Mouse (Mus musculus): ENCODE measurements around the gene Ube2m.

Gene Ube2m

DNA sequence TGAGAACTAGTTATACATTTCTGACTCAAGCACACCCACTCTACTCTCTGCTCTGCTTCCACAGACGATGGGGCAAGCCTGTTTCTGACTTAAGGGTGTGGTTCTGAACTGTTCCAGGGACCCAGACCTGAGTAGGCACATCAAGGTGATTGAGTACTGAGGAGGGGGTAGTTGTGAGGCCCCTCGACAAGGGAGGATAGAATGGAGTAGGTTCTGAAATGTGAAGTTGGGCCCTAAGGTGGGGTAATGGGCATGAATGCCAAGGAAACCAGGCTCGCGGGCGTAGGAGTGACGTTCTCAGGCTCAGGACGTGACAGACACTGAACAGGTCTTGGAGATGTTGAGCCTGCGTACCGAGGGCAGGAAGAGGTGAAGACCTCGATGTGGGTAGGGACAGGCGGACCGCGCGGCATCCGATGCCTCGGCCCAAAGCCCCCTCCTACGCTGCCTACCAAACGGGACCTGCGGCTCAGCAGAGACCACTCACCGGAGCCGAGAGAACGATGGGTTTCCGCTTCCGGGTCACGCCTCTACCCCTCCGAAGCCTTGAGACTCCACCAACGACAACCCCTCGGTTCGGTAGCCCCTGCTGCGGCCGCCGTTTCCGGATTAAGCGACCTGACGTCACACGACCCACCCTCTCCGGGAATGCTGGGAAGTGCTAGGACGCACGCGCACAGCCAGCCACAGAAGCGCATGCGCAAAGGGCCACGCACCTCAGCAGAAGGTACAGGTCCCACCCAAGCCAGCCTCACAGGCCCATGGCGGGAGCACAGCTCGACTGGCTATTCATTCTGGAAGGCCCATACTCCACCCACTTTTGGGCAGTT lies 3.7 kb downstream of the Ube2m start, which contains the start of gene Chmp2a:
TSS of gene Chmp2a (minus strand) at position 660 of the 830 bp plus-strand sequence.
- in situ Hi-C loops (cut with MboI, MseI), result no loop called here

DNA sequence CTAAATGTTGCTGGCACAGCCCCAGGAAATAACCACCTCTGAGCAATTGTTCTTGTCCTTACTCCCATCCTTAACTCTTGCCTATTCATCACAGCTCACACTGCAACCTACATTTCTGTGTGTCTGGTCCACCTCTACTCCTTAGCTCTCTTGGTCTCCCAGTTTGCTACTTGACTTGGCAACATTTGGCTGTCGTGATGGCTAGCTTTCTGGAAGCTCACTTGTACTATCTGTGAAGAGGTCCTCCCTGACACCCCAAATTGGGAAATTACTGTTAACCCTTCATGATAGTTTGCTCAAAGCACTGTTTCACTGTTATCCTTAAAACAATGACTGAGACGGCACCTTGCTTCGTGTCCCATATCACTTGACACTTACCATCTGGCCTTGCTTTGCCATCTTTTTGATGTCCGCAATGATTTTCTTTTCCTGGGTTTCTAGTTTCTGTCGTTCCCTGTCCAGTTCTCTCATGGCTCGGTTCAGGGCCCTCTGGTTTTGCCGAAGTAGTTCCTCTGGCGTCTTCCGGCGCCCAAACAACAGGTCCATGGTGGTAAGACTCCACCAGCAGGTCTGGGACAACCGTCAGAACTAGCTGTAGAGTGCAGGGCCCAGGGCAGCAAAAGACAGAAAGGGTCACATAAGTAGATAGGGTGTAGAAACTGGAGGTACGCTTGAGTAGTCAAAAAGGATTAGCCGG lies 4.5 kb downstream of the Ube2m start:
- in situ Hi-C loops (cut with MboI, MseI), result no loop called here

DNA sequence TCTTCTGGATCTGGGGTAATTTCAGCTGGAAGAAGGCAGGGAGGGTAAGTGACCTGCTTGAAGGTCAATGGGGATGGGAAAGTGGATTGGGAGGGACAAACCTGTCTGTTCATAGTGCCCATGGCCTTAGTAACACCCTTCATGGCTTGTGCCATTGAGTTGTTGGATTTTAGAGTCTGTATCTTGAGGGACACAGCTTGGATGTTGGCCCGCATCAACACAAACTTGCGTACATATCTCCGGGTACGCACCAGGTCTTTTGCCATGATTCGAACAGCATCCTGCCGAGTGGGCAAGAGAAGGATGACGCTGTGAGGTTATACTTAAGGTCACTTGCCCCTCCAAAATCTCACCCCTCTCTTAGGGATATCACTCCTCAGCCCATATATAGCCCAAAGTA lies 5.5 kb downstream of the Ube2m start:
- in situ Hi-C loops (cut with MboI, MseI), result no loop called here

DNA sequence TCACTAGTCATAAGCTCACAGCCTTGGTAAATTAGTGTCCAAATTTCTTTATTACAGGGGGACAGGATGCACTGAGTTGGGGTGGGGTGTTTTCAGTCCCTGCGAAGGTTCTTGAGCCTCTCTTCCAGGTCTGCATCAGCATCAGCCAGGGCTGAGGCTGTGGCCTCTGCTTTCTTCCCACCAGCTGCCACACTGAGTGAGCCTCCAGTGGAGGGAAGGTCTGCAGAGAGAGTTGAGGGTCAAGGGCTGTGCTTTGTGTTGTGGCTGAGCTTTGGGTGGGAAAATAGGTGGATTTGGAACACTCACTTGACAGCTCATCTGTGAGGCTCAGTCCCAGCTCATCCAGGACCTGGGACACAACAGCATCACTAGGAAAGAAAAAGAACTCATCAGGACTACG lies 6.1 kb downstream of the Ube2m start:
- in situ Hi-C loops (cut with MboI, MseI), result no loop called here

DNA sequence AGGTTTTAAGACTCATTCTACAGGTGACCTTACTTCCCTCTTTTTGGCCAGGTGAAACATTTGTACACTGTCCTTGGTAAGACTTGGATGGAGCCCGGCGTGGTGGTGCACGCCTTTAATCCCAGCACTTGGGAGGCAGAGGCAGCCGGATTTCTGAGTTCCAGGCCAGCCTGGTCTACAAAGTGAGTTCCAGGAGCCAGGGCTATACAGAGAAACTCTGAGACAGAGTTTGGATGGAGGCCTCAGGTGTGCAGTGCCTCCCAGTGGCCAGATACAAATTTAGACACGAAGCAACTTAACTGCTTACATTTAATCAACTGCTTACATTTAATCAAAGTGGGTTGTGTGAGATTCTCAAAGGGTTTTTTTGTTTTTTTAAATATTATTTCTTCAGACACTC lies 7.0 kb downstream of the Ube2m start:
- in situ Hi-C loops (cut with MboI, MseI), result no loop called here

DNA sequence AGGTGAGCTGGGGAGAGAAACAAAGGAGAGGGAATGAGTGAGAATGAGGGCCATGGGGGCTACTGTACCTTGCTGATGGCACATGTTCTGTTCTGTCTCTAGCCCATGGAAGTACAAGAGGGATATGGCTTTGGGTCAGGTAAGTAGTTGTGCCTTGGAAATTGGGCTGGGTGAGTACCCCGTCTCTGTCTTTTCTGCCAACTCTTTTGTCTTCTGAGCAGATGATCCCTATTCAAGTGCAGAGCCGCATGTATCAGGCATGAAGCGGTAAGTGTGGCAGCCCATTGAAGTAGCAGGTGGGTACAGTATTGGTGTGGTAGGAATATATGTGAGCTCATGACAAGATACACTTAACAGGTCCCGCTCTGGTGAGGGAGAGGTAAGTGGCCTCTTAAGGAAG lies 9.1 kb downstream of the Ube2m start:
- in situ Hi-C loops (cut with MboI, MseI), result no loop called here

DNA sequence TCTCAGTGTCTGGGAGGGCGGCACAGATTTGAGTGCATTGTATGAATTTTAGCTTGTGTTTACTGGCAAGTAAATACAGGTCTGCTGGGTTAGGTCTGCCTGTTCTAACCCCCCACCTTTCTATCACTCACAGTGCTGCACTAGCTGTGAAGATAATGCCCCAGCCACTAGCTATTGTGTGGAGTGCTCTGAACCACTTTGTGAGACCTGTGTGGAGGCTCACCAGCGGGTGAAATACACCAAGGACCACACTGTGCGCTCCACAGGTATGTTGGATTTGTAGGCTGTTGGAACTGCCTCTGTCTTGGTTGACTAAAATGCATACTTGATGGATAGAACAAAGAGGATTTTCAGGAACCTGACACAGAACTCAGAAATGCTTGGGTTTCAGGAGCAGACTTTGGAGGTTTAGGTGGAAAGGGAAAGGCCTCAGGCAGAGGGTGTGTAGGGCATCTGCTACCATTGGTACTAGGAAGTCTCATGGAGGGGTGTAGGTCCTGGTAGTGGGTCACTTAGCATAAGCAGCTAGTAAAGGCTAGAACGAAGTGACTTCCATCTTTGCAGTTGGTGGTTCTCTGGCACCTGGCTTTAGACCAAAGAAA lies 12.5 kb downstream of the Ube2m start:
- in situ Hi-C loops (cut with MboI, MseI), result no loop called here

DNA sequence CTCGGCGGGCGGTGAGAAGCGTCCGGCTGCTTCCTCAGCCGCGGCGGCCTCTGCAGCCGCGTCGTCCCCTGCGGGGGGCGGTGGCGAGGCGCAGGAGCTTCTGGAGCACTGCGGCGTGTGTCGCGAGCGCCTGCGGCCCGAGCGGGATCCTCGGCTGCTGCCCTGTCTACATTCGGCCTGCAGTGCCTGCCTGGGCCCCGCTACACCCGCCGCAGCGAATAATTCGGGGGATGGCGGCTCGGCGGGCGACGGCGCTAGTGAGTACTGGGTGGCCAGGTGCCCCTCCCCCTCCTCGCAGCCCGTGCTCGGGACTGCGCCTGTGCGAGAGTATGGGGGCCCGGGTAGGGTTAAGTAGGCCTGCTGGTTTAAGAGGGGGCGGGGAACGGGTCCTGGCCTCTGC lies 13.3 kb downstream of the Ube2m start:
- in situ Hi-C loops (cut with MboI, MseI), result no loop called here

DNA sequence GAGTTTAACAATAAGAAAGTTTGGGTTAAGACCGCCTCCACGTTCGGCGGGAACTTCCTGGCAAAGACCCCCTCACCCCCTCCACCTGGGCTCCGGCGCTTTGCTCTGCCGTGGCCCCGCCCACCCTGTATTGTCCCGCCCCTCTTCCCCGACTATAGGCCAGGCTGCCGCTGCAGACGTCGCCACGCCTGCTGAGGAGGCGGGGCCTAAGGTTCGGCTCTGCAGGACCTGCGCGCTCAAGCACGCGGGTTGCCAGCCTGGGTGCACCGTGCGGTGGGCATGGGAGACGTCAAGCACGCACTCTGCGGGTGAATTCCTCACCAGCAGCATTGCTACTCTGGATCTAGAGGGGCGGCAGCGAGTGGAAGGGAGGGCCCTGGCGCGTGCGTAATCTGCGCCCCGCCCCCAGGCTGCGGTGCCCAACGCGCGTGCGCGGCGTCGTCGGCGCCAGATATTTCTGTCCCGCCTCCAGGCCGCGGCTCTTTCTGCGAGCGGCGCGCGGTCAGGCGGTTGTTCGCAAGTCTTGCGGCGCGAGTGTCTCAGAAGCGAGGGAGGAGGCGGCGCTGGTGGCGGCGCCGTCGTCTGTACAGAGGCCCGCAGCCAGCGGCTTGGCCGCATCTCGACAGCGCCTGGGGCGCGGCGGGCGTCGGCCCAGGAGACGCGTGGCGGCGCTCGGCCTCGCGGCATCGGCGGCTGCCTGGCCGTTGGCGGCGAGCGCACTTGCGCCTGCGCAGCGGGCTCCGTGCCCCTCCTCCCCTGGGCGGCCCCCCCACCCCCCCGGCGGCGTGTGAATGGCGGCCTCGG lies 13.9 kb downstream of the Ube2m start:
- in situ Hi-C loops (cut with MboI, MseI), result no loop called here

DNA sequence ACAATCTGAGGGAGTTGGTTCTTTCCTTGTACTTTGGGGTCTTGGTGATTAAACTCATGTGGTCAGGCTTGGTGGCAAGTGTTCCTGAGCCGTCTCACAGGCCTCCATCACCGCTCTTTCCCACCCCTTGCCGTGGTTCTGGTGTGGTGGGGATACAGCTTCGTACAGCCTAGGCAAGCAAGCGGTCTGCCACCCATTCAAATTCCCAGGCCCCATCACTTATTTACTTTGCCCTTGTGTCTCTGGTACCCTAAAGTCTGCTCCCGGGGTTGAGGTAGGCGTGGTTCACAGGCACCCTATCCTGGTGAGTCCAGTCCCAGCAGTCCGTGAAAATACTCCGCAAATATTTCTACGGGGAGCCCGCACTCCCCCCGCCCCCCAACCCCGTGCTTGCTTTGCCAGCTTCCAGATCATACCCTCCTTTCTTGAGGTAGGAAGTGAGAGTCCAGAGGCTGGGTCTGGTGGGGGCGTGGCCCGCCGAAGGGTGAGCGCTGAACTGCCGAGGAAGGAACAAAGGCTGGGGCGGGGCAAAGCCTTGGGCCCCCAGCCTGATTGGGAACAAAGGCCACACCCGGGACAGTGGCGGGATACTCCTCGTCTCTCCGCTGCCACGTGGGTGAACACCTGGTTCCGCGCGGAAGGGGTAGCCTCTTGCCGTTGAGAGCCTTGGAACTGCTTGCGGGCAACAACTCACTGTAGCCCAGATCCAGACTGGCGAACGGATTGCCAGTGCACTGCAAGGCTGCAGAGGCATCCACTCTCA lies 15.1 kb downstream of the Ube2m start:
- in situ Hi-C loops (cut with MboI, MseI), result no loop called here

DNA sequence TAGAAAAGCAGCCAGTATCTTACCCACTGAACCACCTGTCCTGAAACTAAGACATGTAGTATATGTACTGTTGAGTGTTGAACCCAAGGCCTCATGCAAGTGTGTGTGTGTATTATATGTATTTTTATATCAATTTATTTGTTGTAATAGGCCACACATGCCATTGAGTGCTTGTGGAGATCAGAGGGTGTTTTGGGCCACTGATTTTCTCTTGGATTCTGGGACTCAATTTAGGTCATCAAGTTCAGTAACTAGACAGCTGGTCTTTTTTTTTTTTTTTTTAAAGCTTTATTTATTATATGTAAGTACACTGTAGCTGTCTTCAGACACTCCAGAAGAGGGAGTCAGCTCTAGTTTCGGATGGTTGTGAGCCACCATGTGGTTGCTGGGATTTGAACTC lies 22.9 kb downstream of the Ube2m start:
- in situ Hi-C loops (cut with MboI, MseI), result no loop called here

DNA sequence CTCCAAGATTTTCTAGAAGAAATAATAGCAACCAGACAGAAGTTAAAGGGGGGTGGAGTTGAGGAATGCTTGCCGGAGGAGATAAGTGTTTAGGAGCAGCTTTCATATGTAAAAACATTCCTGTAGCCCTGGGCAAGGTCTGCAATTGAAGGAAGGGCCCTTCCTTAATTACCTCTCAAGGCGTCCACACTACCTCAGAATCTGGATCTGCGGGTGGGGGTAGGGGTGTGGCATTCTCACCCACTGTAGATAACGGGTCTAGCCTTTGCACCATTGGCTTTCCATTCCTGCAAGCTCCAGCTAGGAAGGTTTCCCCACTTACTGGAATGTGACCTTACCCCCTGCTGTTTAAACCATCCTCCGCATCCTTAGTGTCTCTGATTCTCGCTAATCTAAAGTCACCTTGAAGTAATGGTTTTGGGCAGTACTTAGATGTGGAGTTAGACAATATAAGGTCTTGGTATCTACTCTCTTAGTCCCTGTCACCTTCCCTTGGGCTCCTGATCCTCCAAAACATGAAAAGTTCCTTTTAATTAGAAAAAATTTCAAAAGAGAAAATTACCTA lies 23.7 kb downstream of the Ube2m start:
- in situ Hi-C loops (cut with MboI, MseI), result no loop called here

DNA sequence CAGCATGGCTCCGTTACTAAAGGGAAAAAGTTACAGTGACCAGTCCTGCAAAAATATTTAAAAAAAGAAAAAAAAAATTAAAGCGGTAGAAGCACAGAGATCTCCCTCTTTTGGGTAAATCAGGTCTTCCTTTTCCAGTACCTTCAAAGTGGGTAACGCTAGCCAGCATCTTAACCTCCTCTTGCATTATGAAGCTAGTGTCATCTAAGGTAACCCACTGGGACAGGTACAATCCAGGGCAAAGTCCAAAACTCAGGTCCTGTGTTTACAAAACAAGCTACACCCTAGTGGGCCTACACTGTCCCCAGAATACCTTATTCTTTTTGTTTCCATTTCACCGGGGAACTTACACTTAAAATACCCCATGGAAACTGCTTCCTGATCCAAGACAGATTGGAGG lies 24.4 kb downstream of the Ube2m start:
- in situ Hi-C loops (cut with MboI, MseI), result no loop called here

DNA sequence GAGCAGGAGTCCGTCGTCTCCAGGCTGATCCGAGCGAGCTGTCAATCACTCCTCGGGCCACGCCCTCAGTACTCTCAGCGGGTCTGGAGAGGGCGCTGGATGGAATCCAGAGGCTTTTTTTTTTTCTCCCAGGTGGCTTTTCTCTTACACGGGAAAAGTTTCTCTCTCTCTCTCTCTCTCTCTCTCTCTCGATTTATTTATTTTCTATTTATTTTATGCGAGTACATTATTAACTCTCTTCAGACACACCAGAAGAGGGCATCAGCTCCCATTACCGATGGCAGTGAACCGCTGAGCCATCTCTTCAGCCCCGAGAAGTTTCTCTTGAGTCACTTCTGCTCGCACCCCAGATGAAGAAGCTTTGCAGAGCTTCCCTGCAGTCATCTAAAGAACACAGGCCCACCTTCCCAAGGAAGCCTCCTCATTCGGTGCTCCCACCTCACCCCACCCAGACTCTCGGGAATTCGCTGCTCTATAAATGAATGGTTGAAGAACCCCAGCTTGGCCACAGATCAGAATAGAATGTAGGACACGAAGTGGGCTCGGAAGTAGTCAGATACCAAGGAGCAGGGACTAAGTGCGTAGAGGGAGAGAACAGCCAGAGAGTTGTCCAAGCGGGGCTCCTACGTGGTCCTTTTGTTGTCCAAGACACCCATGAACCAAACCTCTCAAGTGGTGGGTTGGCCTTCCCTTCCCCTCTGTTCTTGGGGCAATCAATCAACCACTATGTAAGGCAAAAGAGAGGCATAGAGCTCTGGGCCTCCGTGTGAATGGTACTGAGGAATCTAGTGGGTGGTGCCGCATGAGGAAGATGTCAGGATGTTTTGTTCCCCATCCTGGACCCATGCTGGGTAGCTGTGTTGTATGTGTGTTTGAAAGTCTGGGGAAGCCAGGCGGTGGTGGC lies 27.8 kb downstream of the Ube2m start, which contains the start of gene Zbtb45:
TSS of gene Zbtb45 (minus strand) at position 30 of the 904 bp plus-strand sequence.
- in situ Hi-C loops (cut with MboI, MseI), result no loop called here

DNA sequence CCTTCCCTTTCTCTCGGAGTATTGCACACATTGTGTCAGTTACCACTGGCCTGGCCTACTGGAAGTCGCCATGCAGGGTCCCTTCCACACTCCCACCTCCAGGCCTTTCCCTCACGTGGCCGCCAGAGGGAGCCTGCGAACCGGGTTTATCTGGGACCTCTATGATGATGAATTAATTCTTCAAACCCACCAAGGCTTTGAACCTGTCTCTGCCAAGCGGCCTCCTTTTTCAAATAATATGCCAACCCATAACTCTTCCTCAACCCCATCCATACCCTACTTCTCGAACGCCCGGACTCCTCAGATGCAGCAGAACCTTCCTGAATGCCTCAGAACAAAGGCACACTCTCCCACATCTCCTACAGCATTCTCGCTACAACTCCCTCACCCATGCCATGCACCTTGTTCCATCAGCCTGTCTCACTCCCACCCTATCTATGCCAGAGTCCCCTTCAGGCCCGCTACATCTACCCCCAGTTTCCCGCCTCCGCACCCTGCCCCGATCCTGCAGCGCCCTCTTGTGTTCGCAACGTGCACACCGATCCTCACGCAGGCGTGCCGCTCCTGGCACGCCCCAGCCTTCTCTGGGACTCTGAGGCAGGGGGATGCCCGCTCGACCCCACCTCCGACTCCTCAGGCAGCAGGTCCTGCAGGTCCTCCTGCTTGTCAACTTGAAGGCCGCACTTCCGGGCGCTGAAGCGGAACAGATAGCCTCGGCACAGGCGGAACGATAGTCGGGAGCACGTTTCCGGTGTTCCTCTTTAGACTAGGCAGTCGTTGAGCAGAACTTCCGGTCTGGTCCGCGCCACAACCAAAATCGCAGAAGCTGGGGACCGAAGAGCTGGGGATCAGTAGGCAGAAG lies 28.7 kb downstream of the Ube2m start:
- in situ Hi-C loops (cut with MboI, MseI), result loop anchor here (5.0 kb wide), 2 partner anchors 33 to 182 kb away; no protein-coding TSS in a partner anchor

DNA sequence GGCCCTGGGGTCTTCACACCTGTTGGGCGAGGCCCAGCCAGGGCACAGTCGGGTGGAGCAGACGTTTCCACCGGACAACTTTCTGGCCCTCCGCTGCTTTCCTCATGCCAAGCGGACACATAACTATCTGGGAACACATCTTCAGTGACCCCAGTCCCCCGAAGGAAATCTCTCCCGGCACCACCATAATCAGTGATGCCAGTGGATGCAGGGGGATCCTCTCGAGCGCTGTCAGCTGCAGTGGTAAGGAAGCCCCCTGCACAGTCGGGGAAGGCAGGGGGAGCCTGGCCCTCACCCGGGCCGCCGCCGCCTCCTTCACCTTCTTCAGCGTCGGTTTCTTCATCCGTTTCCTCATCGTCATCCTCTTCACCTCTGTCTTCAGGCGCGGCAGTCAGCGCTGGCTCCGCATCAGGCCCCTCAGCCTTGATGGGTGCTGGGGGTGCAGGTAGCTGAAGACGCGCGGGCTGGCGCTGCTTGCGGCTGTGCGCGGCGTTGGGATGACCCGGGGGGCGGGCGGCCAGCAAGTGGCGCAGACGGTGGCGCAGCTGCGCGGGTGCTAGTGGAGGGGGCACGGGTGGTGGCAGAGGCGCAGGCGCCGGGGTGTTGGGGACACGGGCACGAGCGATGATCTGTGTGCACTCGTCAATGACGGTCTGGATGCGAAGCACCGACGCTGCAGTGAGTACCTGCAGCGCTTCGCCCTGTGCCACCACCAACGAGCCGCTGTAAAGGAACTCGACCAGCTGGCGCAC lies 30.6 kb downstream of the Ube2m start:
- in situ Hi-C loops (cut with MboI, MseI), result loop anchor here (5.0 kb wide), 2 partner anchors 35 to 180 kb away; no protein-coding TSS in a partner anchor

DNA sequence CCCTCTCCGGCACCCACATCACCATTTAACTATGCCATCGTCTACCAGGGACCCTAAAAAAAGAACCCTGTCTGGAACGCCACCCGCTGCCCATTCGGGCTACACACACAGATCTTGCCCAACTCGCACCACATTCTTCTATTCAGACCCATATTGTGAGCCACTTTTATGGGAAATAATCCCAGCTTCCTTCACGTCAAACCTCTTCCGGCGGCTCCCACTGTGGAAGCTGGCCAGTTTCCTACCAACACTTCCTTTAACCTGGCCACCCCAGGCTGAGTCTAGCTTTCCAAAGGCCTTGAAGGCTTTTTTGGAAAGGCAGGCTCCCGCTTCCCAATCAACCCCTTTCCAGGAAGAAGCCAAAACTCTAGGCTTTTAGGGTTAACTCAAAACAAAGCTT lies 31.5 kb downstream of the Ube2m start:
- in situ Hi-C loops (cut with MboI, MseI), result loop anchor here (5.0 kb wide), 2 partner anchors 36 to 179 kb away; no protein-coding TSS in a partner anchor

DNA sequence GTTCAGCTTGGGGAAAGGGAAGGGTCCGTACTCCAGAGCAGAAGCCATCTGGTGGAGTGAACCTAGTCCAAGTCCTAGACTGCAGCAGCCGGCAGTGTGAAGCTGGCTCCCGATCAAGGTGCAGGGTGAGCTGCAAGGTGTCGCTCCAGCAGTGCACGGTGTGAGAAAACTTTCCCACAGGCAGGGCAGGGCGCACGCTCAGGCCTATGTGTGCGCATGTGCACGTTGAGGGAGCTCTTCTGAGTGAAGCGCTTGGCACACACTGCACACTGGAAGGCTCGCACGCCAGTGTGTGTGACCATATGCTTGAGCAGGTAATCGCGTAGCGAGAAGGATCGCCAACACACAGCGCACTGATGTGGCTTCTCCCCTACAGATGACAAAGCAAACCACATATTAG lies 32.1 kb downstream of the Ube2m start:
- in situ Hi-C loops (cut with MboI, MseI), result loop anchor here (5.0 kb wide), 2 partner anchors 36 to 179 kb away; no protein-coding TSS in a partner anchor

Measured in regulatory T cell (primary cell).